Mouse (Mus musculus) bone marrow macrophage, adult 2 months (primary cell): ENCODE data around the gene Msrb3.

Experiments used
- CTCF ChIP-seq: IDR thresholded peaks from 2 replicates; pipeline ENCODE4 v1.5.1; 2012; ENCODE audit warnings: low read depth, mild to moderate bottlenecking, low read length, moderate library complexity
- POLR2A ChIP-seq: IDR thresholded peaks from 2 replicates; pipeline ENCODE4 v1.6.1; 2012; ENCODE audit warnings: mild to moderate bottlenecking, low read depth, low read length, borderline replicate concordance

- TF ChIP-seq CTCF = no peak
- TF ChIP-seq POLR2A = no peak
Observed at GRCm38 (mm10) chr10:120759883-120760282, 139.0 kb downstream of the Msrb3 start.
